Mouse (Mus musculus): ENCODE measurements around the gene Capn10. TPM values are rescaled to one million over a fixed set of nuclear protein-coding genes. Genes with fewer than 3 reads are reported as not detected.
"Not testable (repeated sequence)": the region's sequence is repeated elsewhere in the genome, so short reads cannot be mapped to it uniquely, and the experiment has no call there.

Capn10 gene
- polyA plus RNA-seq, 1 experiment from 2014 or later, result 60.0 TPM

- not testable (repeated sequence) for H3K4me3 ChIP-seq; ATAC-seq (ENCODE audit: low FRiP score, low read depth); H3K9me3 ChIP-seq; H3K27ac ChIP-seq; H3K9ac ChIP-seq; H3K36me3 ChIP-seq; H3K27me3 ChIP-seq (replicated peaks); H3K4me1 ChIP-seq
- 11% methylated on average over 11 of the region's 11 CpGs for WGBS
- peak overlapping the region; percentile 35 for H3K4me2 ChIP-seq (replicated peaks)
Measured at GRCm38 (mm10) chr1:92956571-92957335, 22.6 kb downstream of the Capn10 start.

GRCm38 (mm10) chr1:92958999-92959398, 24.8 kb downstream of the Capn10 start:
- Histone ChIP-seq H3K4me1 (no peaks in the 10 kb centered on the region), H3K9ac (no peak overlapping the region), H3K27me3 (replicated peaks) (no peaks in the 10 kb centered on the region), H3K4me2 (replicated peaks) (no peak overlapping the region), H3K4me3 (no peak overlapping the region), H3K9me3 (no peaks in the 10 kb centered on the region), H3K36me3 (no peaks in the 10 kb centered on the region), H3K27ac (no peak overlapping the region)
- 86% methylated on average over 1 of the region's 1 CpGs for WGBS
- no peak for ATAC-seq (ENCODE audit: low FRiP score, low read depth)

- not testable (repeated sequence) for ATAC-seq (ENCODE audit: low FRiP score, low read depth); H3K36me3 ChIP-seq; H3K27me3 ChIP-seq (replicated peaks); H3K4me2 ChIP-seq (replicated peaks); H3K4me1 ChIP-seq; H3K9ac ChIP-seq; H3K4me3 ChIP-seq; H3K9me3 ChIP-seq; H3K27ac ChIP-seq
- 88% methylated on average over 6 of the region's 6 CpGs for WGBS
Measured at GRCm38 (mm10) chr1:92970791-92971190, 36.6 kb downstream of the Capn10 start.

- Histone ChIP-seq H3K9me3 (no peaks in the 10 kb centered on the region), H3K4me2 (replicated peaks) (no peak overlapping the region), H3K27me3 (replicated peaks) (no peaks in the 10 kb centered on the region), H3K4me1 (0 out of 2 replicates have a peak, but pooled peaks cover 2% of the 10 kb centered on the region), H3K36me3 (no peaks in the 10 kb centered on the region), H3K9ac (no peak overlapping the region), H3K4me3 (no peak overlapping the region), H3K27ac (no peak overlapping the region)
- no peak for ATAC-seq (ENCODE audit: low FRiP score, low read depth)
- whole genome bisulfite sequencing, result 88% methylated on average over 7 of the region's 7 CpGs
Measured at GRCm38 (mm10) chr1:92971879-92972795, 38.0 kb downstream of the Capn10 start.

- H3K9me3 ChIP-seq, result no peaks in the 10 kb centered on the region
- H3K4me2 ChIP-seq (replicated peaks), result no peak overlapping the region
- no peak overlapping the region for H3K27ac ChIP-seq
- H3K36me3 ChIP-seq, result no peaks in the 10 kb centered on the region
- no peak overlapping the region for H3K4me3 ChIP-seq
- WGBS, result 79% methylated on average over 1 of the region's 1 CpGs
- H3K9ac ChIP-seq, result no peak overlapping the region
- ATAC-seq (ENCODE audit: low FRiP score, low read depth), result no peak
- no peaks in the 10 kb centered on the region for H3K27me3 ChIP-seq (replicated peaks)
- 0 out of 2 replicates have a peak, but pooled peaks cover 2% of the 10 kb centered on the region for H3K4me1 ChIP-seq
Measured at GRCm38 (mm10) chr1:92972854-92973253, 38.7 kb downstream of the Capn10 start.

GRCm38 (mm10) chr1:92976141-92976566, 42.0 kb downstream of the Capn10 start:
- Histone ChIP-seq H3K9me3 (no peaks in the 10 kb centered on the region), H3K4me2 (replicated peaks) (no peak overlapping the region), H3K27ac (no peak overlapping the region), H3K36me3 (no peaks in the 10 kb centered on the region), H3K4me1 (0 out of 2 replicates have a peak, but pooled peaks cover 2% of the 10 kb centered on the region), H3K9ac (no peak overlapping the region), H3K27me3 (replicated peaks) (no peaks in the 10 kb centered on the region), H3K4me3 (no peak overlapping the region)
- 59% methylated on average over 6 of the region's 6 CpGs for WGBS
- no peak for ATAC-seq (ENCODE audit: low FRiP score, low read depth)

- no peaks in the 10 kb centered on the region for H3K27me3 ChIP-seq (replicated peaks)
- H3K4me1 ChIP-seq, result no peaks in the 10 kb centered on the region
- H3K4me2 ChIP-seq (replicated peaks), result no peak overlapping the region
- 47% methylated on average over 7 of the region's 7 CpGs for WGBS
- no peaks in the 10 kb centered on the region for H3K9me3 ChIP-seq
- no peak for ATAC-seq (ENCODE audit: low FRiP score, low read depth)
- no peak overlapping the region for H3K9ac ChIP-seq
- no peak overlapping the region for H3K4me3 ChIP-seq
- no peaks in the 10 kb centered on the region for H3K36me3 ChIP-seq
- no peak overlapping the region for H3K27ac ChIP-seq
Measured at GRCm38 (mm10) chr1:92978645-92979044, 44.5 kb downstream of the Capn10 start.

GRCm38 (mm10) chr1:92979073-92979602, 45.0 kb downstream of the Capn10 start:
- H3K4me3 ChIP-seq, result no peak overlapping the region
- H3K9ac ChIP-seq, result no peak overlapping the region
- no peak for ATAC-seq (ENCODE audit: low FRiP score, low read depth)
- no peaks in the 10 kb centered on the region for H3K36me3 ChIP-seq
- 47% methylated on average over 11 of the region's 11 CpGs for WGBS
- no peak overlapping the region for H3K4me2 ChIP-seq (replicated peaks)
- no peak overlapping the region for H3K27ac ChIP-seq
- H3K27me3 ChIP-seq (replicated peaks), result no peaks in the 10 kb centered on the region
- H3K9me3 ChIP-seq, result no peaks in the 10 kb centered on the region
- H3K4me1 ChIP-seq, result no peaks in the 10 kb centered on the region

GRCm38 (mm10) chr1:92981056-92981845, 47.1 kb downstream of the Capn10 start:
- H3K27me3 ChIP-seq (replicated peaks), result no peaks in the 10 kb centered on the region
- H3K4me2 ChIP-seq (replicated peaks), result no peak overlapping the region
- H3K27ac ChIP-seq, result no peak overlapping the region
- no peak overlapping the region for H3K9ac ChIP-seq
- no peaks in the 10 kb centered on the region for H3K4me1 ChIP-seq
- WGBS, result 82% methylated on average over 7 of the region's 7 CpGs
- H3K36me3 ChIP-seq, result no peaks in the 10 kb centered on the region
- no peaks in the 10 kb centered on the region for H3K9me3 ChIP-seq
- no peak for ATAC-seq (ENCODE audit: low FRiP score, low read depth)
- no peak overlapping the region for H3K4me3 ChIP-seq

- H3K27me3 ChIP-seq (replicated peaks), result no peaks in the 10 kb centered on the region
- H3K4me3 ChIP-seq, result no peak overlapping the region
- no peak for ATAC-seq (ENCODE audit: low FRiP score, low read depth)
- no peak overlapping the region for H3K9ac ChIP-seq
- H3K36me3 ChIP-seq, result no peaks in the 10 kb centered on the region
- H3K9me3 ChIP-seq, result no peaks in the 10 kb centered on the region
- no peak overlapping the region for H3K27ac ChIP-seq
- 92% methylated on average over 17 of the region's 17 CpGs for WGBS
- H3K4me1 ChIP-seq, result no peaks in the 10 kb centered on the region
- H3K4me2 ChIP-seq (replicated peaks), result no peak overlapping the region
Measured at GRCm38 (mm10) chr1:92982931-92983605, 48.9 kb downstream of the Capn10 start.

GRCm38 (mm10) chr1:92984999-92985398, 50.8 kb downstream of the Capn10 start:
- Histone ChIP-seq H3K27ac (no peak overlapping the region), H3K4me2 (replicated peaks) (no peak overlapping the region), H3K27me3 (replicated peaks) (no peaks in the 10 kb centered on the region), H3K4me1 (no peaks in the 10 kb centered on the region), H3K9me3 (no peaks in the 10 kb centered on the region), H3K36me3 (no peaks in the 10 kb centered on the region), H3K9ac (no peak overlapping the region), H3K4me3 (no peak overlapping the region)
- ATAC-seq (ENCODE audit: low FRiP score, low read depth), result no peak
- 87% methylated on average over 5 of the region's 5 CpGs for WGBS

Measured in neural tube, embryonic 12.5 days (tissue).